Mouse (Mus musculus): ENCODE measurements around the gene Zwint. TPM values are rescaled to one million over a fixed set of nuclear protein-coding genes. Genes with fewer than 3 reads are reported as not detected.

Zwint gene
- polyA plus RNA-seq, 1 experiment = 115 TPM

DNA sequence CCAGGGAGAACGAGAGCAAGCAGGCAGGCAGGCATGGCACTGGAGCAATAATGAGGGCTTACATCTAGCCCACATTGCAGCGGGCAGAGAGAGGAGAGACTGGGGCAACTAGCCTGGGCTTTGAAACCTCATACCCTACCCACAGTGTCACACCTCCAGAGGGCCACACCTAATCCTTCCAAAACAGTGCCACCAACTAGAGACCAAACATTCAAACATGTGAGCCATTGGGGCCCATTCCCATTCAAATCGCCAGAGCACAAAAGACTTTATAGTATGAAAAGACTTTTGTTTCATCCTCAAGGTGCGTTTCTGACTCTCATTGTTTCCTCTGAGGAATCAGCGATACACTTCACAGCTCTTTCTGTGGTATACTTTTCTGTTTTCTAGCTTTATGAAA lies 4.6 kb downstream of the Zwint start:
- H3K4me3 ChIP-seq (ENCODE audit: insufficient read depth, low read length) = no peak overlapping the region
- H3K27ac ChIP-seq (ENCODE audit: insufficient read depth, low read length) = no peak overlapping the region
- no peak for TF ChIP-seq CTCF (IDR thresholded peaks at IDR 0.05; ENCODE audit: borderline replicate concordance, insufficient read depth, low read length)
- no peak for TF ChIP-seq POLR2A (IDR thresholded peaks at IDR 0.05; ENCODE audit: low read depth, low read length)
- H3K4me1 ChIP-seq (ENCODE audit: control insufficient read depth, insufficient read depth, low read length) = peaks cover 5% of the 10 kb centered on the region

DNA sequence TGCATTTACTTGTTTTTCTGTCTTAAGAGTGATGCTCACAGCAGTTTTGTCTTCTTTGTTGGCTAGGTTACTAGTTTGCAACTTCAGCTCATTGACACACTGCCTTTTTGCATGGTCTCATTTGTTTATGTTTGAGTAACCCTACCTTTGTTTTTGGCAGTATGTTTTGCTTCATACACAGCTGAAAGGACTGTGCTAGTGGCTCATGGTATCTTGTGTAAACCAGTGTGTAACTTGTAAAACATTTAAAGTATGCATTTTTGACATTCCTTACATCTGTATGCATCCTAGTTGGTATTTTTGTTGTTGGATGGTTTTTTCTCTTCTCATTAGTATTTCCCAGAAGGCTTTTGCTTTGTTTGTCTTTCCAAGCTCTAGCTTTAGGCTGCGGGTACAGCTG lies 5.7 kb downstream of the Zwint start:
- TF ChIP-seq CTCF (IDR thresholded peaks at IDR 0.05; ENCODE audit: borderline replicate concordance, insufficient read depth, low read length) (no peak), POLR2A (IDR thresholded peaks at IDR 0.05; ENCODE audit: low read depth, low read length) (no peak)
- Histone ChIP-seq H3K4me1 (ENCODE audit: control insufficient read depth, insufficient read depth, low read length) (peaks cover 5% of the 10 kb centered on the region), H3K27ac (ENCODE audit: insufficient read depth, low read length) (no peak overlapping the region; the same call in 1 of the 2 replicates), H3K4me3 (ENCODE audit: insufficient read depth, low read length) (no peak overlapping the region)

DNA sequence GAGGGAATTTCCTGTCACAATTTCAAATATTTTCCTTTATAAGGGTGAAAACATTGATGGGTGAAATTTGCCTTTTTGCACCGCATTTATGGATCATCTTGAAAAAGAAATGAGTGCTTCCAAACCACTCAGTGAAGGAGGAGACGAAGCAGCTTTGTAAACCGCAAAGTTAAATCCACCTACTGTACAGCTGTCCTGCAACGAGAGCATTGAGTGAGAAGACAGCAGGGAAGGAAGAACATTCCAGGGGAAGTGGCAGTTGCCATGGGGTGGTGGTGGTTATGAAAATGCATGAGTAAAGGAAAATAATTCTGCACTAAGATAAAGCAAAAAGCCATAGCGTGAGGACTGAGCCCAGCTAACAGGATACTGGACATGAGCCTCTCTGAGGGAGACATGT lies 13.2 kb downstream of the Zwint start:
- no peak for TF ChIP-seq CTCF (IDR thresholded peaks at IDR 0.05; ENCODE audit: borderline replicate concordance, insufficient read depth, low read length)
- no peak for TF ChIP-seq POLR2A (IDR thresholded peaks at IDR 0.05; ENCODE audit: low read depth, low read length)
- no peak overlapping the region for H3K4me3 ChIP-seq (ENCODE audit: insufficient read depth, low read length)
- no peak overlapping the region for H3K27ac ChIP-seq (ENCODE audit: insufficient read depth, low read length)
- H3K4me1 ChIP-seq (ENCODE audit: control insufficient read depth, insufficient read depth, low read length) = no peaks in the 10 kb centered on the region

DNA sequence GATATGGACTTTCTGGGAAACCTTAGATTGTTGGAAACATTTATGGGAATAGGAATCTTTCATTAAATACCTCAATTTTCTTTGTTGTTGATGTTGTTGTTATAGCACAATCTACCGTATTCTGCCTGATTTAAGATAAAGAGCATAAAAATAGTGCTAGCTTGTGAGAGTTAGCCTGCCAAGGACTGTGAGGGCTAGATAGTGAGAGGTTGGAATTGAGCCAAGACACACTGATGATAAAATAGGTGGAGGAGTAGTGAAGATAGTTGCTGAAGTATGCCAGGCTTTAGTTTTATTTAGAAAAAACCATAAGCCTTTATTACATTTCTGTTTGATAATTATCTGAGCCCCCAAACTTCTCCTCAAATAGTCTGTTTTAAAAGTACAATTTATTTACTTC lies 14.4 kb downstream of the Zwint start:
- Histone ChIP-seq H3K4me3 (ENCODE audit: insufficient read depth, low read length) (no peak overlapping the region), H3K4me1 (ENCODE audit: control insufficient read depth, insufficient read depth, low read length) (no peaks in the 10 kb centered on the region), H3K27ac (ENCODE audit: insufficient read depth, low read length) (no peak overlapping the region)
- TF ChIP-seq CTCF (IDR thresholded peaks at IDR 0.05; ENCODE audit: borderline replicate concordance, insufficient read depth, low read length) (no peak), POLR2A (IDR thresholded peaks at IDR 0.05; ENCODE audit: low read depth, low read length) (no peak)

DNA sequence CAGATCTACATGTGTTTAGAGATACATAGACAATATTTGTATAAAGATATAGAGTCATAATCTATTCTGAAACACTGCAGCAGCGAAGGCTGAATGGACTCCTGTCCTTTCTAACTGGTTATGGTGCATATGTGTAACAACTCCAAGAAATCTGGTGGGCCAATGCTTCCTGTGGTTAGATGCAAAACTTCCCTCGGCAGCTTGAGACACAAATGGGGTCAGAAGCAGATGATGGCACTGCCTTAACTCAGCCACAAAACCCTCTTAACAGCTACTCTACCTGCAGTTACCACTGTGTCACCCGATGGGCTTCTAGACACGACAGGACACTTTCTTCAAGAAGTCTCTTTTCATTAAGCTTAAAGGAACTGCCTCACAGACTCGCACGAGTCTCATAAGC lies 21.3 kb downstream of the Zwint start:
- TF ChIP-seq CTCF (IDR thresholded peaks at IDR 0.05; ENCODE audit: borderline replicate concordance, insufficient read depth, low read length) = no peak
- no peak for TF ChIP-seq POLR2A (IDR thresholded peaks at IDR 0.05; ENCODE audit: low read depth, low read length)
- no peak overlapping the region for H3K27ac ChIP-seq (ENCODE audit: insufficient read depth, low read length)
- no peak overlapping the region for H3K4me3 ChIP-seq (ENCODE audit: insufficient read depth, low read length)
- H3K4me1 ChIP-seq (ENCODE audit: control insufficient read depth, insufficient read depth, low read length) = no peaks in the 10 kb centered on the region

DNA sequence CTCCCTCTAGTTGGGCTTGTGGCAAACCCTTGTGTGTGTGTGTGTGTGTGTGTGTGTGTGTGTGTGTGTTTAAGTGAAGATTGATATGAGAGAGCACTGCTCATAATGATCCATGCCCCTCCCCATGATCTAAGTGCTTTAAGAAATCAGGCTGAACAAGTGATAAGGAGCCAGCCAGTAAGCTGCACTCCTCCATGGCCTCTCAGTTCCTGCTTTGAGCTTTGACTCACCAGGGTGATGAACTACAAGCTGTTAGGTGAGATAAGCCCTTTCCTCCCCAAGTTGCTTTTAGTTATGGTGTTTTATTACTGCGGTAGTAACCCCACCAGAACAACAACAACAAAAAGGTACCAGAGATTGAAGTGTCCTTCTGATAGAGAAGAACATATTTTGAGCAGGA lies 21.9 kb downstream of the Zwint start:
- H3K4me3 ChIP-seq (ENCODE audit: insufficient read depth, low read length) = no peak overlapping the region
- no peak overlapping the region for H3K27ac ChIP-seq (ENCODE audit: insufficient read depth, low read length)
- H3K4me1 ChIP-seq (ENCODE audit: control insufficient read depth, insufficient read depth, low read length) = no peaks in the 10 kb centered on the region
- no peak for TF ChIP-seq POLR2A (IDR thresholded peaks at IDR 0.05; ENCODE audit: low read depth, low read length)
- TF ChIP-seq CTCF (IDR thresholded peaks at IDR 0.05; ENCODE audit: borderline replicate concordance, insufficient read depth, low read length) = no peak

DNA sequence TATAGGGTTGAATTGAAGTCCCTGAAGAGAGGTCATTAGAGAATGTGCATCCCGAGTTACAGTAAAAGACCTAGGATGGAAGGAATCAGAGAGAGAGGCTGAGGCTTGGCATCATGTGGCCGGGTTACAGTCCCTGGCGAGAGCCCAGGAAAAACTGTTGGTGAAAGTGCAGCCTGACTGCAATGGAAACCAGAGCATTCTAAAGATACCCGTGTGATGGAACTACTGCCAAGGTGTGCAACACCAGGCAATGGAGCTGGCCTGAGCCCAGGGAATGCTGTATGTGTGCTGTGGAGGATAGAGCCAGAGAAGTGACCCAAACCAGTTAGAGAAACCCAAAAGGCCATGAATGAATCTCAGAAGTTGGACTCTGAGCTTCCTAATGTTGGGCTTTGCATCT lies 24.4 kb downstream of the Zwint start:
- no peaks in the 10 kb centered on the region for H3K4me1 ChIP-seq (ENCODE audit: control insufficient read depth, insufficient read depth, low read length)

DNA sequence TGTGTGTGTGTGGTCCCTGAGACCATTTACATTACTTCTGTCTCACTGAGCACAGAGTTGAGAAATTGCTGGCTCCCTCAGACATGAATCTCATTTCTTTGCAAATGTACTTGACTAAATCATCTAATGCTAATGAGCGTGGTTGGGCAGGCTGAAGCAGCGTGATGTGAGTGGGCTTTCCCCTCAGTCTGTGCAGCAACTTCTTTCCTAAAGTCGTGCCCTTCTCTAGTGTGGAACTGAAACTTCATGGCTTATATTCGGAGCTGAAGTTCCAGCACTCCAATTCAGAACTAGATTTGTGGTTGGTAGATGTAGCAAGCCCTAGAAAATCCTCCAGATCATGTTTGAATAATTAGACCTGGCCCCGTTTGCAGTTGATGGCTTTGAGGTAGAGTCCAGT lies 46.4 kb downstream of the Zwint start:
- Histone ChIP-seq H3K4me1 (ENCODE audit: control insufficient read depth, insufficient read depth, low read length) (no peaks in the 10 kb centered on the region), H3K4me3 (ENCODE audit: insufficient read depth, low read length) (no peak overlapping the region), H3K27ac (ENCODE audit: insufficient read depth, low read length) (no peak overlapping the region)
- TF ChIP-seq CTCF (IDR thresholded peaks at IDR 0.05; ENCODE audit: borderline replicate concordance, insufficient read depth, low read length) = no peak
- TF ChIP-seq POLR2A (IDR thresholded peaks at IDR 0.05; ENCODE audit: low read depth, low read length) = no peak

More for the DNA sequence above, 24.4 kb downstream of the Zwint start:
- no peak for TF ChIP-seq POLR2A (IDR thresholded peaks at IDR 0.05; ENCODE audit: low read depth, low read length)
- TF ChIP-seq CTCF (IDR thresholded peaks at IDR 0.05; ENCODE audit: borderline replicate concordance, insufficient read depth, low read length) = no peak
- Histone ChIP-seq H3K27ac (ENCODE audit: insufficient read depth, low read length) (no peak overlapping the region), H3K4me3 (ENCODE audit: insufficient read depth, low read length) (no peak overlapping the region)

DNA sequence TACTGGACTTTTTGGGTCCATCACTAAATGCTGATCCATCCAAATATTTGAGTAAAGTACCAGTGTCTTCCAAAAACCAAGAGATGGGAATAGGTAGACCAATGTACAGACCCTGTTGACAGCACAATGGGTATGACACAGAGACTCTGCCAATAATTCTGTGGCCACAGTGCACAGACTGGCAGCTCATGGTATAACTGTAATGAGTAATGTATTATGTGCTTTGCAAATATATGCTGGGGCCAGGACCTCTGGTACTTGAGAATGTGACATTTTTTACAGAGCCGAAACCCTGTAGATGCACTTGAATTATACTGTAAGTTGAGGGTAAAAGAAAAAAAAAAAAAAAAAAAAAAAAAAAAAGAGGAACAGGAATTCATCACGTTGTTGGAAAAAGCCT lies 59.1 kb downstream of the Zwint start:
- no peaks in the 10 kb centered on the region for H3K4me1 ChIP-seq (ENCODE audit: control insufficient read depth, insufficient read depth, low read length)
- no peak overlapping the region for H3K27ac ChIP-seq (ENCODE audit: insufficient read depth, low read length)
- H3K4me3 ChIP-seq (ENCODE audit: insufficient read depth, low read length) = no peak overlapping the region
- no peak for TF ChIP-seq CTCF (IDR thresholded peaks at IDR 0.05; ENCODE audit: borderline replicate concordance, insufficient read depth, low read length)
- TF ChIP-seq POLR2A (IDR thresholded peaks at IDR 0.05; ENCODE audit: low read depth, low read length) = no peak
